Mouse (Mus musculus) limb, embryonic 14.5 days (tissue): ENCODE measurements around the gene Gm11236. TPM values are rescaled to one million over a fixed set of nuclear protein-coding genes. Genes with fewer than 3 reads are reported as not detected.
"Not testable (repeated sequence)": the region's sequence is repeated elsewhere in the genome, so short reads cannot be mapped to it uniquely, and the experiment has no call there.

Source experiments
- ATAC-seq: fragments of 200-750 bp; cut with Nextera tagmentation; 2 replicates; pipeline ENCODE4 v1.8.0; 2017; ENCODE audit warnings: low read depth, moderate number of reproducible peaks, moderate TSS enrichment; ENCODE audit not compliant: low FRiP score
- DNase-seq: peaks from one replicate; pipeline ENCODE4 v3.0.0-alpha.2; 2015; ENCODE audit warnings: low spot score
- H3K27ac ChIP-seq: fragments of 300-500 bp; sonication (generic); replicated peaks from 2 replicates; pipeline ENCODE4 v1.5.1; 2014; ENCODE audit warnings: low read depth, mild to moderate bottlenecking, low read length, moderate library complexity, mixed read lengths
- H3K27me3 ChIP-seq: fragments of 300-500 bp; sonication (generic); 2 replicates; pipeline ENCODE4 v1.6.1; 2014; ENCODE audit warnings: low read length, mixed read lengths; ENCODE audit not compliant: control insufficient read depth, insufficient read depth
- H3K36me3 ChIP-seq: fragments of 300-500 bp; sonication (generic); 2 replicates; pipeline ENCODE4 v1.6.1; 2014; ENCODE audit warnings: mild to moderate bottlenecking, low read length, moderate library complexity, mixed read lengths; ENCODE audit not compliant: control insufficient read depth, insufficient read depth
- H3K4me1 ChIP-seq: fragments of 300-500 bp; sonication (generic); 2 replicates; pipeline ENCODE4 v1.6.1; 2014; ENCODE audit warnings: antibody characterized with exemption, low read length, mixed read lengths; ENCODE audit not compliant: control insufficient read depth, insufficient read depth
- H3K4me2 ChIP-seq: fragments of 300-500 bp; sonication (generic); replicated peaks from 2 replicates; pipeline ENCODE4 v1.6.1; 2014; ENCODE audit warnings: low read depth, mild to moderate bottlenecking, low read length, moderate library complexity; ENCODE audit not compliant: severe bottlenecking
- H3K4me3 ChIP-seq: fragments of 300-500 bp; sonication (generic); replicated peaks from 2 replicates; pipeline ENCODE4 v1.5.1; 2014; ENCODE audit warnings: low read length
- H3K9ac ChIP-seq: fragments of 300-500 bp; sonication (generic); 2 replicates; pipeline ENCODE4 v1.6.1; 2014; ENCODE audit warnings: mild to moderate bottlenecking, low read depth, low read length, moderate library complexity; ENCODE audit not compliant: severe bottlenecking
- H3K9me3 ChIP-seq: fragments of 300-500 bp; sonication (generic); 2 replicates; pipeline ENCODE4 v1.6.1; 2016; ENCODE audit warnings: low read length; ENCODE audit not compliant: control insufficient read depth
- POLR2A ChIP-seq: fragments of 200-500 bp; IDR thresholded peaks from 2 replicates; pipeline ENCODE4 v1.8.0; 2012; ENCODE audit warnings: inconsistent platforms, mild to moderate bottlenecking, moderate library complexity, borderline replicate concordance; ENCODE audit not compliant: insufficient read depth, insufficient read length; ENCODE audit errors: extremely low read depth
- WGBS: fragments of 180-500 bp; shearing (Covaris S2); extraction: QIAGEN DNeasy Blood & Tissue Kit; methylation state at CpG from one replicate; pipeline ENCODE4 v1.1.7; 2014; 5-methylcytosine and 5-hydroxymethylcytosine counted together
- polyA plus RNA-seq, 2 experiments: library from polyadenylated mRNA; depleted of rRNA in 1 of 2; stranded (reverse) in 1 of 2; unstranded in 1 of 2; fragments of >200 nt; fragmentation: Nextera tagmentation in 1 of 2; extraction: Ambion mirVana in 1 of 2; gene quantifications; 2 replicates each; pipeline versions ENCODE4 v1.2.1 to v1.2.3; 2012 to 2014

Gene Gm11236
- not detected in 2 replicates for polyA plus RNA-seq (2012; rRNA removed)
- polyA plus RNA-seq (2014; fragmentation: Nextera tagmentation; extraction: Ambion mirVana), result not detected in 2 replicates

GRCm38 (mm10) chr4:73637821-73638220, at the start of gene Gm11236:
Gene Gm11236 (plus strand): TSS chr4:73638121.
- ATAC-seq, result not testable (repeated sequence)

DNA sequence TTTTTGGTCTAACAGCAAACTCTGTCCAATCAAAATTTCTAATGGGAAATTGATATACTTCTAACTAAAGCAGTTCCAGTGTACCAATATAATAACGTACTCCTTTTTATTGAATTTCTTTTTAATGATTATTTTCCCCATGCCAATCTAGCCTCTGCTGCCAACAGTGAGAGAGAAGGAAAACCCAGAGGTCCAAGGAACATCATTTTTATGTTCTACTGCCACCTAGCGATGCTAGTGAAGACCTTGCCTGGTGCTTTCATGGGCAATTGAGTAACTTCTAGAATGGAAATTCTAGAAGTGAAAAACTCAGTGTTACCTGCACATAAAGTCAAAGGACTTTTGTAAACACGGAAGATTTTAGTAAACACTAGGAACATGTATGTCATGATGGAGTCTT, 38.7 kb upstream of the Gm11236 start:
- TF ChIP-seq POLR2A, result no peak
- Histone ChIP-seq H3K9ac (no peak overlapping the region), H3K27ac (no peak overlapping the region), H3K4me2 (no peak overlapping the region), H3K4me1 (no peaks in the 10 kb centered on the region), H3K27me3 (no peaks in the 10 kb centered on the region), H3K9me3 (no peaks in the 10 kb centered on the region), H3K36me3 (no peaks in the 10 kb centered on the region), H3K4me3 (no peak overlapping the region)
- ATAC-seq, result no peak
- 3% methylated on average over 3 of the region's 3 CpGs for WGBS
- DNase-seq, result peak; percentile 86

More at GRCm38 (mm10) chr4:73637821-73638220, at the start of gene Gm11236:
- not testable (repeated sequence) for H3K4me1 ChIP-seq, H3K9ac ChIP-seq, H3K27me3 ChIP-seq, H3K9me3 ChIP-seq, H3K27ac ChIP-seq, H3K36me3 ChIP-seq, H3K4me3 ChIP-seq, H3K4me2 ChIP-seq, DNase-seq
- WGBS, result no CpG with 5 or more reads among the region's 4 CpGs

DNA sequence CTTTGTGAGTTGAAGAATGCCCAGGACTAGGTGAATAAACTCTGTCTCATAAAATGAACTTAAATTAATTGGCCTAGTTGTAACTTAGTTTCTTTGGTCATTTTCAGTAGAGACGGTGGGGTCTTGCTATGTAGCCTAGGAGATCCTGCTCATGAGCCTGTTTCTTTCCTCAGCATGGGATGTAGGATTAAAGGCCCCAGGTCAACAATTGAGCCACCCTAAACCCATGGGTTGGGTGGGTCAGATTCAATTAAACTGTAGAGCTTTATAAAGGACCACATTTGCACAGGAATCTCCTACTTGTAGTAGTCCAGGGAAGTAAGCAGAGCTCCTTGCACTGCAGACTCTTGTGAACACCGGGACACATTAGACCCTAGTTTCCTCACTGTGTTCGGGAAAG, 30.3 kb upstream of the Gm11236 start, which contains the start of gene Gm11238:
Gene Gm11238, plus strand, starts transcription at position 301 of the 400 bp plus-strand sequence.
- WGBS, result no CpG with 5 or more reads among the region's 3 CpGs
- not testable (repeated sequence) for H3K27ac ChIP-seq, DNase-seq, H3K9me3 ChIP-seq, H3K27me3 ChIP-seq, H3K36me3 ChIP-seq, H3K9ac ChIP-seq, H3K4me1 ChIP-seq, H3K4me3 ChIP-seq, ATAC-seq, H3K4me2 ChIP-seq

- H3K9me3 ChIP-seq, DNase-seq, H3K36me3 ChIP-seq, H3K4me2 ChIP-seq, H3K27ac ChIP-seq, H3K9ac ChIP-seq, ATAC-seq, H3K4me3 ChIP-seq, H3K27me3 ChIP-seq, H3K4me1 ChIP-seq: not testable (repeated sequence)
- no CpG with 5 or more reads among the region's 3 CpGs for WGBS
These were observed 15.2 kb upstream of the Gm11236 start, which contains the start of gene Gm11237 for GRCm38 (mm10) chr4:73622684-73623083. Gene Gm11237 (plus strand): TSS chr4:73622984.

DNA sequence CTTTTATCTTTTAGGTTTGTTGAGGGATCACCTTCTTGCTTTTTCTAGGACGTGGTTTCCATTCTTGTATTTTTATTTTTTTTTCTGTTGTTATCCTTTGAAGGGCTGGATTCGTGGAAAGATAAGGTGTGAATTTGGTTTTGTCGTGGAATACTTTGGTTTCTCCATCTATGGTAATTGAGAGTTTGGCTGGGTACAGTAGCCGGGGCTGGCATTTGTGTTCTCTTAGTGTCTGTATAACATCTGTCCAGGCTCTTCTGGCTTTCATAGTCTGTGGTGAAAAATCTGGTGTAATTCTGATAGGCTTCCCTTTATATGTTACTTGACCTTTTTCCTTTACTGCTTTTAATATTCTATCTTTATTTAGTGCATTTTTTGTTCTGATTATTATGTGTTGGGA, 23.9 kb downstream of the Gm11236 start:
- not testable (repeated sequence) for H3K27me3 ChIP-seq, H3K9ac ChIP-seq, DNase-seq, H3K36me3 ChIP-seq, H3K4me3 ChIP-seq, H3K9me3 ChIP-seq, H3K4me1 ChIP-seq, ATAC-seq, H3K27ac ChIP-seq, H3K4me2 ChIP-seq
- WGBS, result 84% methylated on average over 4 of the region's 4 CpGs

GRCm38 (mm10) chr4:73668054-73668453, 30.1 kb downstream of the Gm11236 start, which contains the start of gene Gm11239:
Gene Gm11239 (plus strand): TSS chr4:73668354.
- DNase-seq, H3K4me1 ChIP-seq, H3K9me3 ChIP-seq, H3K27ac ChIP-seq, H3K36me3 ChIP-seq, H3K4me2 ChIP-seq, H3K9ac ChIP-seq, H3K4me3 ChIP-seq, ATAC-seq, H3K27me3 ChIP-seq: not testable (repeated sequence)
- no CpG with 5 or more reads among the region's 4 CpGs for WGBS

DNA sequence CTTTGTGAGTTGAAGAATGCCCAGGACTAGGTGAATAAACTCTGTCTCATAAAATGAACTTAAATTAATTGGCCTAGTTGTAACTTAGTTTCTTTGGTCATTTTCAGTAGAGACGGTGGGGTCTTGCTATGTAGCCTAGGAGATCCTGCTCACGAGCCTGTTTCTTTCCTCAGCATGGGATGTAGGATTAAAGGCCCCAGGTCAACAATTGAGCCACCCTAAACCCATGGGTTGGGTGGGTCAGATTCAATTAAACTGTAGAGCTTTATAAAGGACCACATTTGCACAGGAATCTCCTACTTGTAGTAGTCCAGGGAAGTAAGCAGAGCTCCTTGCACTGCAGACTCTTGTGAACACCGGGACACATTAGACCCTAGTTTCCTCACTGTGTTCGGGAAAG, 45.3 kb downstream of the Gm11236 start, which contains the start of gene Gm428:
Gene Gm428, plus strand, starts transcription at position 301 of the 400 bp plus-strand sequence.
- not testable (repeated sequence) for H3K27ac ChIP-seq, DNase-seq, H3K9ac ChIP-seq, H3K27me3 ChIP-seq, H3K9me3 ChIP-seq, H3K4me3 ChIP-seq, ATAC-seq, H3K4me2 ChIP-seq, H3K4me1 ChIP-seq, H3K36me3 ChIP-seq
- no CpG with 5 or more reads among the region's 4 CpGs for WGBS
